Mouse (Mus musculus): ENCODE results near the gene Dpp6.

Dpp6 gene

GRCm38 (mm10) chr5:27304115-27304514 lies 487.1 kb downstream of the Dpp6 start:
- no peak for DNase-seq

GRCm38 (mm10) chr5:27306497-27307152 lies 489.6 kb downstream of the Dpp6 start:
- no peak for DNase-seq

GRCm38 (mm10) chr5:27310217-27310616 lies 493.2 kb downstream of the Dpp6 start:
- DNase-seq, result no peak

GRCm38 (mm10) chr5:27316674-27317073 lies 499.7 kb downstream of the Dpp6 start:
- DNase-seq, result no peak

GRCm38 (mm10) chr5:27317264-27317663 lies 500.3 kb downstream of the Dpp6 start:
- no peak for DNase-seq

GRCm38 (mm10) chr5:27317832-27318231 lies 500.8 kb downstream of the Dpp6 start:
- no peak for DNase-seq

- no peak for DNase-seq
Measured at GRCm38 (mm10) chr5:27319731-27320130, 502.7 kb downstream of the Dpp6 start.

GRCm38 (mm10) chr5:27322895-27323792 lies 506.1 kb downstream of the Dpp6 start:
- no peak for DNase-seq

GRCm38 (mm10) chr5:27324346-27324928 lies 507.4 kb downstream of the Dpp6 start:
- DNase-seq, result no peak

GRCm38 (mm10) chr5:27336698-27337097 lies 519.7 kb downstream of the Dpp6 start:
- no peak for DNase-seq

GRCm38 (mm10) chr5:27339196-27340030 lies 522.4 kb downstream of the Dpp6 start:
- no peak for DNase-seq

- DNase-seq, result no peak
Measured at GRCm38 (mm10) chr5:27342276-27342675, 525.3 kb downstream of the Dpp6 start.

- no peak for DNase-seq
Measured at GRCm38 (mm10) chr5:27343626-27344025, 526.6 kb downstream of the Dpp6 start.

- no peak for DNase-seq
Measured at GRCm38 (mm10) chr5:27348181-27349095, 531.4 kb downstream of the Dpp6 start.

GRCm38 (mm10) chr5:27357630-27358029 lies 540.6 kb downstream of the Dpp6 start:
- no peak for DNase-seq

GRCm38 (mm10) chr5:27365946-27366345 lies 548.9 kb downstream of the Dpp6 start:
- DNase-seq, result peak; percentile 4 to 13

GRCm38 (mm10) chr5:27370814-27371213 lies 553.8 kb downstream of the Dpp6 start:
- DNase-seq, result no peak

- DNase-seq, result no peak
Measured at GRCm38 (mm10) chr5:27373931-27374330, 556.9 kb downstream of the Dpp6 start.

- DNase-seq, result no peak
Measured at GRCm38 (mm10) chr5:27375841-27376240, 558.8 kb downstream of the Dpp6 start.

- DNase-seq, result no peak
Measured at GRCm38 (mm10) chr5:27380656-27381385, 563.8 kb downstream of the Dpp6 start.

GRCm38 (mm10) chr5:27398371-27398770 lies 581.4 kb downstream of the Dpp6 start:
- DNase-seq, result no peak
